Mouse (Mus musculus): Measurements from ENCODE around the gene Rab8b. TPM values are rescaled to one million over a fixed set of nuclear protein-coding genes. Genes with fewer than 3 reads are reported as not detected.

The Rab8b gene
- 10 to 100 TPM; 17.8 to 18.5 TPM for total RNA-seq (2021)

DNA sequence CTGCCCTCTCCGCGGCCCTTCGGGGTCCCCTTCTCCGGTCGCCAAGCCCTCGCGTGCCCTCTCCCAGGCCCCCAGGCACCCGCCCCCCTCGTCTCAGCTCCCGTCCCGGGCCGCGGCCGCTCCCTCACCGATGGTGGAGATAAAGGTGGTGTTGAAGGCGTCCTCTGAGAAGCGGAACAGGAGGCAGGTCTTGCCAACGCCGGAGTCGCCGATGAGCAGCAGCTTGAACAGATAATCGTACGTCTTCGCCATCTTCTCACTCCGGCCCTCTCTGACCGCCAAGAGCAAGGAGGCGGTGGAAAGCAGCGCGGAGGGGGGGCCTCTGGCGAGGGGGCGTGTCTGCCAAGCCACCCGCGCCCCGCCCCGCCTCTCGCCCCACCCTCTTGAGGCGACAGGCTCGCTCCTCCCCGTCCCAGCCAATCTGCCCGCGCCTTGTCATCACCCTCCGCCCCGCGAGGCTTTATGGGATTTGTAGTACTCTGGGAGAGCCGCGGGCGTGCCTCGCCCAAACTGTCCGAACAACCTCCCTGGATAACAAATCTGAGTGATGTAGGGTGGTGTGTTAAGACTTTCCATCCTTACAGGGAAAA is at the start of gene Rab8b:
Rab8b (minus strand) TSS at position 306 of the 590 bp plus-strand sequence.
- peak; percentile 98 for DNase-seq

DNA sequence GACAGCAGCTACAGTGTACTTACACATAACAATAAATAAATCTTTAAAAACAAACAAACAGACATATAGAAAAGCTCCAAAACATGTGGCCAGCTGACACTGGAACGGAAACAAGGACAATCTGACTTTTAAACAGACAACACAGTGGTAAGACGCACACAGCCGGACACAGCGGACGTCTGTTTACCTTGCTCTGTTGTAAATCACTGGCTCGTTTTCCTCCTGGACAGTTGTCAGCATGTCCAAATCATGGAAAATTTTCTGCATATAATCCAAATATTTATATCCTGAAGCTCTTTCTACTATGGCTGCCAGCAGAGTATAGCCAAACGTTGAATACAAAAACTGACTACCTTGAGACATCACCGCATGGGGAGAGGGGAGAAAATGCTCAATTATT is 48.0 kb upstream of the Rab8b start:
- no peak for DNase-seq

DNA sequence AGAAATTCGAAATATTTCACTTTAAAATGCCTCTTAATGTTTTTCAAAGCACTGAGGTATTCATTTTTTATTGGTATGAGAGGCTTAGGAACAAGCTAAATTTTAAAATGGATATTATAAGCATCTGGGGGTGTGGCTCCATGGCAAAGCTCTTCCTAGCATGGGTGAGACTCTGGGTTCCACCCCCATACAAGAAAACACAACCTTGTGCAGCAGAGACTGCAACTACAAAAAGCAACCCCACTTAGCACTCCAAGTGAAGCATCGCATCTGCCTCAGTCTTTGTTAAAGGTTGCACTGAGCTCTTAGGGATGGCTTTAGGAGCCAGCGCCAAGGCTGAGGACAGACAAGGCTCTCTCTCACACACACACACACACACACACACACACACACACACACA is 42.0 kb upstream of the Rab8b start:
- DNase-seq, result no peak

DNA sequence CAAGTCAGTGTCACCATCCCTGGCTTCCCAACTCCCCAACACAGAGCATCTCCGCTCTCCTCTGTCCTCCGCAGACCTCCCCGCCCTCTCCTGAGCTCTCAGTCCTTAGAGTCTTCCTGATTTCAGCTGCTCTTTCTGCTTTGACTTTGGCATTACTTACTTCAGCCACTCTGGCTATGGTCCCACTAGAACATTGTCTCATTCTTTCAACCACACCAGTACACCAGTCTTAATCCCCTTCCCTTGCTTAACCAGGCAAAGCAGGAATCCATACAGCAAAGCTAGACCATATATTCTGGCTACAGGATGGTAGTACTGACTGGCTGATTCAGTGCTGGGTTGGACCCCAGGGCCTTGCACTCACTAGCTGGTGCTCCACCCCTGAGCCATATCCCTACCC is 38.0 kb upstream of the Rab8b start:
- DNase-seq, result no peak

DNA sequence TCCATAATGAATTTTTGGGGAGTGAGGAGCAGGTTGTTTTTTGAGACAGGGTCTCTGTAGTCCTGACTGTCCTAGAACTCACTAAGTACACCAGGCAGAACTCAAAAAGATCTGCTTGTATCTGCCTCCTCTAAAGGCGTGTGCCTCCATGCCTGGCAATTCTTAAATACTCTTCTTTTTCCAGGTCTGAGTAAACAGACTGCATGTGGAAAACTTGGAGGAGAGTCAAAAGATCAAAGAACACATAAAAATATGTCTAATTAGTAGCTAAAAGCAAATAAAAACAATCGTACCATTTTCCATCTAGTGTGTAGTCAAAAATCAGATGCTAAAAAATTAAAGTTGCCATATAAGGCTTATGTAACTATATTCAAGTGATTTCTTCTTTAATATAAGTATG is 33.4 kb upstream of the Rab8b start:
- DNase-seq, result no peak

DNA sequence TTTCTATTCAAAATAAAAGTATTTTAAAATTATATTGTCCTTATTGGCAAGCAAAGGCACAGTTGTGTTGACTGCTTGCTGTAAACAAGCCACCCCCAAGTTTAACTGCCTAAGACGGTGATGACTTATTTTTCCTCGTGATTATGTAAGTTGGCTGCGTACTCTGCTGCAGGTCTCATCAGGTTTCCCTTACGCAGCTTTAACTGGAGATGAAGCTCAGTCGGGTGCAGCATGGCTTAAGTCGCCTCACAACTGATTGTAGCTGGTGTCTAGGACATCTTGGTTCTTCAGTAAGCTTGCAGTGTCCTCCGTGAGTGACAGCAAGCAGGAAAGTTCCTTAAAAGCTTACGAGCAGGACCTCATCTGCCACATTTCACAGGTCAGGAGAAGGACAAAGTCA is 32.8 kb upstream of the Rab8b start:
- no peak for DNase-seq

DNA sequence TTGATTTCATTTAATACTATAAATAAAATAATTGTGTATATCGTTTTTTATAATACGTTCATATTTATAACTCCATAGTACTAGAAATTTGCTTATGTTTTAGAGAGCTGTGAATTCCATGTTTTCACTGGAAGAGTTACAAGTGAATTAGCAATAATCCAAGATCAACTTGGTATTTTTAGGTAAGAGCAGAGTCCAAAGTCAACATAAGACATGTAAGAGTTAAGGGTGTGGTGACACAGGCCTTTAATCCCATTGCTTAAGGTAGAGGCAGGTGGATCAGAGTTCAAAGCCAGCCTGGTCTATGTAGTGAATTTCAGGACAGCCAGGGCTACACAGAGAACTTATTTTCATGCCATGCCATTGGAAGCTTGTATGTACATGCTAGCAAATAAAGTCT is 29.0 kb upstream of the Rab8b start:
- no peak for DNase-seq

DNA sequence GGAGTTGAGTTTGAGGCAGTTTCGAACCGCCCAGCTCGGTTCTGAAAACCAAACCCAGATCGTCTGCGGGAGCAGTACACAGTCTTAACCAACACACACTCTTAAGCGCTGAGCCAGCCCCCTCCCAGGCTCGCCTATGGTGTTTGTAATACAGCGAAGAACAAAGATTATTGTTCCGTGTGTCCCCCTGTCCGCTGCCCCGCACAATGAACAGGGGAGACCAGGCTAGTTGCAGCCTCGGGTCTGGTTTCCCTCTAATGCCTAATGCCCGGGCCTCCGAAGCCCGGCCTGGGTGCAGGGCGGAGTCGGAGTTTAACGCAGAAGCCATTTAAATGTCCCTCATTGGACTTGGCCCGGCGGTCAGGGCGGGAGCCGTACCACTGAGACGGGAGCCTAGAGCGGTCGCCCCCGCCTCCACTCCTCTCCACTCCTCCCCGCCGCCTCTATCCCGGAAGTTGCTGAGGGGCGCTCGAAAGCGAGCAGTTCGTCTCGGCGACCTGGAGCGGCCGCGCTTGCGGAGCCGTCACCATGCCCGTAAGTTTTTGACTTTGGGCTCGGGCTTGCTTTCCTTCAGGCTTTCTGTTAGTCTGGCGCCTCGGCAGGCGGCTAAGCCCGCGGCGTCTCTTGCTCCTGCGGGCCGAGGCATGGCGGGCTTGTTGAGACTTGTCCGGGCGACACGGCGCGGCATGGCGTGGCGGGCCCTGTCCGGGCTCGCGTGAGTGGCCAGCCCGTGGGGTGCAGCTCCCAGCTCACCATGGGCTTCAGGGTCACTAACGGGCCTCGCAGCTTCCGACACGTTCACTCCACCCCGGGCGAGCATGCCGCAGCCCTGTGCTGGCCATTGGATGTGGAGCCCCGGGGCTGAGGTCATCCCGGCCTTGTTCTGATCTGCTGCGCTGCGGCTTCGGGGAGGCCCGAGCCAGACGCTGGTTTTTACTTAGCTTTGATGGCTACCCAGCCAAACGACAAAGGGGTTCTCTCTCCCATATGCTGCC is 26.5 kb upstream of the Rab8b start, which contains the start of gene Rps27l:
Rps27l (plus strand) TSS at position 440 of the 995 bp plus-strand sequence.
- DNase-seq, result peak; percentile 96

DNA sequence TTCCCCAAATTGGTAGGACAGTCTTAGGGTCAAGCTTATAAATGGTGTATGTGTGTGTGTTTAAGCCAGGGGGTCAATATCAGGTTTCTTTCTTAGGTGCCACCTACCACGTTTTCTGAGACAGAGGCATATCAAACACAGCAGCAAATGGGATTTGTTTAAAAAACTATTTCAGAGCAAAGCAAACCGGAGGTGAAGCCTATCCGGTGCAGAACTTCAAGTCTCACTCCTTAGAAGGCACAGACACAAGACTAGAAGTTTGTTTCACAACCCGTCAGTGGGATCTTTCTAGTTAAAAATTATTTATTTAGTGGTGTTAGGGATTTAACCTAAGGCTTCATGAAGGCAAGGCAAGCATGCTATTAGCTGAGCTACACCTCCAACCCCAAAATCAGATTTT is 25.7 kb upstream of the Rab8b start:
- no peak for DNase-seq

DNA sequence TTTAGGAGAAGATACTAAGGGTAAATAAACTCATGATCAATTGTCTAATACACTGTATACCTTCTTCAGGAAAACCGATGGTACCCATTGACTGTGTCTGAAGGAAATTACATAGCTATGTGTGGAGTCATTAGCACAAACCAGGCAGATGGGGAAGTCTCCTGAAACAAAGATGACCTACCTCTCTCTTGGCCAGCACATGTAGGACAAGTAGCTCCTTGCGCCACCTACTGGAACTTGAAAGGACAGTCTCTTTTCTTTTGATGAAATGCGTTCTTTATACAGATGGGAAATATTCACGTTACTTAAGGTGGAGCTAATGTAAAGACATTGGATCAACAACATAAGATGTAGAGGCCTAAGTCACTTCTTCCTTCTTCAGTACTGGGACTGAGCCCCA is 19.3 kb upstream of the Rab8b start:
- DNase-seq, result peak; percentile 57

DNA sequence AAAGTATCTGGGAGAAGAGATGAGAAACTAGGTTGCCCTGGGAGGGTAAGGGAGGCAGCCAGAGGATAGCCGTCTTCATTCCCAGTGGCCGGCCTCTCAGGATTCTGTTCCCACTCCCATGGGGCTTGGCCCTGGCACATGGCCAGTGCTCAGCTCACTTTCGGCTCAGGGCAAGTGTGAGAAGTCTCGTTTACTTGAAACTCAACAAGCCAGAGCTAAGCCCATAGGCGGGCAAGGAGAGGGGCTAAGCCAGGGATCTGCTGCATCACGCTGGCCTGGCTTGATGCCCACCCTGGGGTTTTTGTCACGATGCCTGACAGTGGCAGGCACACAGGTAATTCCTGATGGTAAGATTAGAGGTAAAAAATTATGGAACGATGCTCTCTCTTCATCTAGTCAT is 18.0 kb upstream of the Rab8b start:
- DNase-seq, result peak; percentile 59

DNA sequence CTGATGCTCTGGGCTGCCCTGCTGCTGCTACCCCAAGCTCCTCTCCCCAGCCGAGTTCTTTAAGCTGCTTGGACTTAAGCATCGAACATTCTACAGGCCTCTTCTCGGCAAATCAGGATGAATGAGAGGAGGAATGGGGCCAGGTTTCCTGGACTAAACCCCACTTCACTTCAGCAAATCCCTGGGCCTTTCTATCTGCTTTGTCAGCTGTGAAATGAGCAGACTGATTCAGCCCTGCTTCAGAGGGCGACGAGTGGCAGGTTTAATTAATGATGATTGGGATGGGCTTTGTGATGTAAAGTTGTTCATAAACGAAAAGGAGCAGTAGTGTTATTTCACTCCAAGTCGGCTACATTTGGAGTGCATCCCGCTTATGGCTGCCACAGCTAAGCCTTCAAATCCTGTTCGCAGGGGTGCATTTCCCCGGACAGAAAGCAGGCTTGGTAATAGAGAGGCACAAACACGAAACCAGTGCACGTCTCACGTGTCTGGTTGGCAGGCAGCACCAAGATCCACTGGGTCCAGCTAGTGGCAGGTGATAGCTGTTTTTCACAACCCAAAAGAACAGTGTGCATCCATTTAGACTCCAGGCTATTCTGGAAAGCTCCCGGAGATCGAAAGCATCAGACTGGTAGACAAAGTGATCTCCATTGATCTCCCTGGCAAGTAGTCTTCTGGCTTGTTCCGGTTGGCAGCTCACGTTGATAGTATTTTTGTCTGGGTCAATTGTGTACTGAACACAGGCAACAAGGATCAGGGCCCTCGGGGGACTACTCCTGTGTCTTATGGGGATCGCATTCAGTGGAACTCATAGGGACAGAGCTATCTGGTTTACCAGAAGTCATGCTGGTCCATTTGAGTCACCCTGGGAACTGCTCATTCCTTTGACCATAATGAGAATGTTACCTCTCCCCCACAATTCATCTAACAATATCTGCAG is 14.7 kb upstream of the Rab8b start:
- DNase-seq, result no peak

DNA sequence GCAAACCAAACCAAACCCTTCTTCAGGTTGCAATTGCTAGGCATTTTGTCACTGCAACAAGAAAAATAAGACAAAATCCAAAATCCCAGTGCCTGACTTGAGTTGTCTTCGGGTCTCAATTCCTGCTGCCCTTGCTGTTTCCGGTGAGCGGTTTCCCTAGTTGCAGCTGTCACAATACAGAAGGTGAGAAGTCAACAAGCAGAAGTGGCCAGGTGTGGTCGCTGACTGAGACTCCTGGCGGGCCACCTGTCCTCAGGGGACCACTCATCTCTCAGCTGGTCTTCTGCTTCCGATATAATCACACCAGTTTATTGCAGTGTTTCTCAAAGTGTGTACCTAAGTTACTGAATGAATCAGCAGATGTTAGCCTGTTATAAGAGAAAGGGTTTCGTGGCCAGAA is 10.9 kb upstream of the Rab8b start:
- no peak for DNase-seq

DNA sequence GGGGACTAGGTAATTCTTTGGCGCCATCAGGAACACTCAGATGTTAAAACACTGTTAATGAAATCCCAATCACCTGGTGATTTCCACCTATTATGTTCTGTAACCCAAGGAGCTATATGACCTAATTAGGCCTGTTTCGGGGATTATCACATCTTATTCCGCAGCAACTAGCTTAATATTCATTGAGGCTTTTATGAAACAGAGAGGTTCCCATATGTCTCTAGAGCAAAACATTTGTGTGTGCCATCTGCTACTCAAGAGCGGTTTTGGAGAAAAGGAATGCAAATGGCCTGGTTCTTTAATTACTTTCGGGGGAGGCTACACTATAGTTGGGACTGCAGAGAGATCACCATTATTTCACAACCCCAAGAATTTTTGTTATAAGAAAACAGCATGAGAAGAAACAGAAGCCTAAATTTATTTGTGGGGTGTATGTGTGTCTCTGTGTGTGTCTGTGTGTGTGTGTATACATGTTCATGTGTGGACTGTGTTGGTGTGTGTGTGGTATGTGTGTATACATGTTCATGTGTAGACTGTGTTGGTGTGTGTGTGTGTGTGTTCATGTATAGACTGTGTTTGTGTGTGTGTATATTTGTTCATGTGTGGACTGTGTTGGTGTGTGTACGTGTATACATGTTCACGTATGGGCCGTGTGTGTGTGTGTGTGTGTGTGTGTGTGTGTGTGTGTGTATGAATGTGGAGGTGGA is 8.4 kb upstream of the Rab8b start:
- DNase-seq, result no peak

DNA sequence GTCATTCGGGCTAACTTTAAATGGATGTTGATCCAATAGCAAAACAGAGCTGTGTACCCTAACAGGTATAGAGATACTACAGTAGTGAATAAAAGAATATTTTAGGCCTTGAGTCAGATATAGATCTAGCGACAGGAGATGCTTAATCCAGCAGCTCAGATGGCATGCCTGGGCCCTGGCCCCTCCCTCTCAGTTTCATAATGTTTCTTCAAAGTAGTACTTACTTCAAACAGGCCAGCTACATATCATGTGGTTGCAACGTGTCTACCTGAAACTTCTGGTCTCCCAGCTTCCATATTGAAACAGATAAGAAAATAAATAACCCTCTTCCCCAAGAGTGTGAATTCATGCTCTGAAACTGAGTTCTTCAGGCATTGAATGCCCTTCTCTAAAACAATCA is 6.4 kb upstream of the Rab8b start:
- DNase-seq, result no peak

DNA sequence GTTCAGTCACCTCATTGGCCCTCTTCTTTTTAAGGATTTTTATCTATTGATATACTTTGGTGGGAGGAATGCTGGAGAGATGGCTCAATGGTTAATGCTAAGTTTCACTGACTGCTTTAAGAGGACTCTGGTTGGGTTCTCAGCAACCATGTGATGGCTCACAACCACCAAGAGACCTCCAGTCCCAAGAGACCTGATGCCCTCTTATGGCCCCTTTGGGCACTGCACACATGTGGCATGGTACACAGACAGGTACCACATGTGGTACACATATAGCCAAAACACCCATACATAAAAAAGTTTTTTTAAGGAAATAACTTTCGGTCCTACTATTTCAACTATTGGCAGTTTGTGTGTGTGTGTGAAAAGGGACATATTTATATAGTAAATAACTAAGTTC is 2.6 kb upstream of the Rab8b start:
- DNase-seq, result peak; percentile 28

DNA sequence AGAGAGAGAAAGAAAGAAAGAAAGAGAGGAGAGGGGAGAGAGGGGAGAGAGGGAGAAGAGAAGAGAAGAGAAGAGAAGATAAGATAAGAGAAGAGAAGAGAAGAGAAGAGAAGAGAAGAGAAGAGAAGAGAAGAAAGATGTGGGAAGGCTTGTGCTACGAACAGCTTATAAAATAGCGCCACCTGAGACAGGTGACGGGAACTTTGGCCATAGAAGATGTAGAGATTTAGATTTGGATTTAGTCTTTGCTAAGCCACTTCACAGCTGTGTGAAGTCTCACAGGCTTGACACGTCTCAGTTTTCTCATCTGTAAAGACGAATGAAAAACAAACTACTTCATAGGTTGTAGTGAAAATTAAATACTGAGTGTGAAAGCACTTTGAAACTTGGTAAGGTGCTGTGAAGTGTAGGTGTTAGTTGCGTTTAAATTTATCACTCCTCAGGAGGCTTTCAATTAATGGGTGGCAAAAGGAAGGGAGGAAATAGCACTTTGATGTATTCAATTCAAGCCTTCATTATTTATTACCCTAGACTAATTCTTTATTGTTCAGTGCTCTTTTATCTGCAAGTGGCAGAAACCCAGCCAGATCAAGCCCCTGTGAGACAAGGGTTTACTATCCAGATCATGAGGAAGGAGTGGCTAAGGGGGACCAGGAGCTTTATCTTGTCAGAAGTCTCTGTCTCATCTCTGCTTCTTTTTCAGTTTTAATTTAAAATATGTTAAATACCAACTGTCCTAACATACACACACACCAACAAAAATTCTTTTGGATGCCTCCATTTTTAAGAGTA is 1.2 kb upstream of the Rab8b start:
- DNase-seq, result no peak

DNA sequence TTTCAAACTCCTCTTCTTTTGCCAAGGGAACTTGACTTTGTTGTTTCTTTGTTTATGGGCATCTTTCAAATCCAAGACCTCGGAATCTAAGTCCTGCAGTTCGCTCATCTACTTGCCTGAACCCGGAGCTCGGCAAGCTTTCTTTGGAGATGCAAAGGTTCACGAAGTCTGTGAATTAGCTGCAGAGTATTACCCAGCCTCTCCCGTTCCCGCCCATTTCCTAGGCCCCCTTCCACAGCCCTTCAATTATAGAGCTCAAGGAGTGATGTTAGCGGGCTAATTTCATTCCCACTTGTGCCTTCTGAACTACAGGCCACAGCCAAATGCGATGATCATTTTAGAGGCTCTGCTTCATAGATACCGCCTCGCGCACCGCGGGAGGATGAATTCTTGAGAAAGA is 494 bp upstream of the Rab8b start:
- DNase-seq, result no peak

DNA sequence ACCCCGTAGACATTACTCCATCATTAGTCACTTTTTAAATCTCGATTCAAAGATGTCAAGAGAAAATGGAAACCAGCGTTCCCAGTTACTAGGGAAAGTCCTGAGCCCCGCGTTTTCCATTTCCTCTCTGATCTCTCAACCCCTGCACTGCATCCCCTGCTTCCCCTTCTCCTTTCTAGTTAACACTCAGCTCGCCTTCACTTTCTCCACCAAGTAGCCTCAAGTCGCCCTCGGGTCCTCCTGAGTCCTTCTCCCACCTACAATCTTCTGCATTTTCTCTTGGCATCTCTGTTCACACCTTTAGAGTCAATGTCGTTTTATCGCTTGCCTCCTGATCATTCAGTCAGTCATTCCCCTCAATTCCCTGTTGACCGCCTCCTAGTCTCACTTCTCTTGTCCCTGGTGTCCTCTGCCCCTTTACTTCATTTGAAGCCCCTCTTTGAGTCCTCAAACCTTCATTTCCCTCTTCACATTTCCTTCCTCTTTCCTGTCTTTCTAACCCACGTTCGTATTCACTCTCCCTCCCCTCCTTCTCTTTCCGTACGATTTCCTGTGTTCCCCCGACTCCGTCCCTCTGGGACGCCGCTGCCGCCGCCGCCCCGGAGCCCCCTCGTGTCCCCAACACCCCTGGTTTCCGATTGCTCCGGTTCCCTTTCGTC is 686 bp downstream of the Rab8b start:
- peak; percentile 11 for DNase-seq

DNA sequence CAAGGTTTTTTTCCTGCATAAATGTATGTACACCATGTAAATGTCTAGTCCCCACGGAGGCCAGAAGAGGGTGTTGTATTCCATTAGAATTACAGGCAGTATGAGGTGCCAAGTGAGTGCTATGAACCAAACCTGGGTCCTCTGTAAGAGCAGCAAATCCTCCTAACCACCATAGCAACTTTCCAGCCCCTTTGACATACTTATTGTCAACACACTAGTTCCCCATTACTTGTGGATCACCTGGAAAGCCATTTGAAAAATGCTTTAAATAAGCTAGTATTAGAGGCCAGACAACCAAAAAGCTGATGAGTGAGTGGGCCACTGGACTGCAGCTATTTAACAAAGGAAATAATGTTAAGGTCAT is 1.6 kb downstream of the Rab8b start:
- DNase-seq, result no peak
